Mouse (Mus musculus) erythroblast, embryonic 14.5 days (primary cell): Measurements from ENCODE around the gene F2r. TPM values are rescaled to one million over a fixed set of nuclear protein-coding genes. Genes with fewer than 3 reads are reported as not detected.
A peak's percentile ranks its signal among the peaks of the same experiment; 100 is the strongest.

Source experiments
- H3K27me3 ChIP-seq: 2 replicates; pipeline ENCODE4 v1.6.1; 2012; ENCODE audit warnings: inconsistent platforms; ENCODE audit not compliant: control insufficient read depth
- H3K36me3 ChIP-seq: 2 replicates; pipeline ENCODE4 v1.6.1; 2012; ENCODE audit warnings: mild to moderate bottlenecking, inconsistent platforms; ENCODE audit not compliant: control insufficient read depth
- H3K4me1 ChIP-seq: 2 replicates; pipeline ENCODE4 v1.6.1; 2012; ENCODE audit warnings: inconsistent platforms; ENCODE audit not compliant: control insufficient read depth
- H3K4me3 ChIP-seq: replicated peaks from 2 replicates; pipeline ENCODE3; 2012; ENCODE audit warnings: moderate library complexity, mild to moderate bottlenecking, inconsistent platforms
- H3K9me3 ChIP-seq: 2 replicates; pipeline ENCODE4 v1.6.1; 2012; ENCODE audit warnings: low read length, inconsistent platforms, mixed read lengths; ENCODE audit not compliant: control insufficient read depth
- GATA1 ChIP-seq: IDR thresholded peaks from 2 replicates; pipeline ENCODE4 v1.6.1; 2012; ENCODE audit warnings: low read length, inconsistent platforms, mixed read lengths
- TAL1 ChIP-seq: IDR thresholded peaks from 3 replicates; pipeline ENCODE4 v1.6.1; 2012; ENCODE audit warnings: low read length, inconsistent platforms, mixed read lengths
- polyA plus RNA-seq: library from polyadenylated mRNA; stranded (reverse); fragments of >175 nt; gene quantifications from 2 replicates; pipeline ENCODE4 v1.2.3, GENCODE M21; 2012

The F2r gene
- polyA plus RNA-seq = 0.43 and 0.76 TPM in 2 replicates

- TF ChIP-seq GATA1 = no peak
- no peak for TF ChIP-seq TAL1
- H3K9me3 ChIP-seq = no peaks in the 10 kb centered on the region
- H3K36me3 ChIP-seq = peaks cover 19% of the 10 kb centered on the region
- H3K27me3 ChIP-seq = peaks cover 20% of the 10 kb centered on the region
- H3K4me3 ChIP-seq = peak within 1 kb of the TSS; percentile 91
- H3K4me1 ChIP-seq = peaks cover 47% of the 10 kb centered on the region
These were observed at the start of gene F2r for GRCm38 (mm10) chr13:95618309-95618712. Gene F2r, minus strand, starts transcription at chr13:95618487.

- Histone ChIP-seq H3K27me3 (no peaks in the 10 kb centered on the region), H3K4me1 (peaks cover 29% of the 10 kb centered on the region), H3K4me3 (no peak overlapping the region), H3K36me3 (peaks cover 63% of the 10 kb centered on the region), H3K9me3 (peaks cover 25% of the 10 kb centered on the region)
- TF ChIP-seq TAL1 = no peak
- TF ChIP-seq GATA1 = no peak
These were observed 49.0 kb upstream of the F2r start for GRCm38 (mm10) chr13:95667260-95667659.

GRCm38 (mm10) chr13:95665644-95666356 lies 47.5 kb upstream of the F2r start:
- Histone ChIP-seq H3K4me3 (no peak overlapping the region), H3K9me3 (peaks cover 18% of the 10 kb centered on the region), H3K4me1 (peaks cover 16% of the 10 kb centered on the region), H3K36me3 (peaks cover 68% of the 10 kb centered on the region), H3K27me3 (no peaks in the 10 kb centered on the region)
- TF ChIP-seq GATA1 (no peak), TAL1 (no peak)

- Histone ChIP-seq H3K36me3 (peaks cover 72% of the 10 kb centered on the region), H3K4me1 (peaks cover 6% of the 10 kb centered on the region)
These were observed 45.5 kb upstream of the F2r start for GRCm38 (mm10) chr13:95663834-95664233.

GRCm38 (mm10) chr13:95659432-95659831 lies 41.1 kb upstream of the F2r start:
- Histone ChIP-seq H3K9me3 (0 out of 2 replicates have a peak, but pooled peaks cover 4% of the 10 kb centered on the region), H3K36me3 (peaks cover 70% of the 10 kb centered on the region), H3K4me1 (peaks cover 12% of the 10 kb centered on the region), H3K4me3 (no peak overlapping the region), H3K27me3 (no peaks in the 10 kb centered on the region)
- TF ChIP-seq GATA1 = no peak
- no peak for TF ChIP-seq TAL1

More at GRCm38 (mm10) chr13:95663834-95664233, 45.5 kb upstream of the F2r start:
- no peaks in the 10 kb centered on the region for H3K27me3 ChIP-seq
- no peak for TF ChIP-seq GATA1
- H3K9me3 ChIP-seq = peaks cover 6% of the 10 kb centered on the region; the same call in 1 of the 2 replicates
- no peak overlapping the region for H3K4me3 ChIP-seq

GRCm38 (mm10) chr13:95657171-95657570 lies 38.9 kb upstream of the F2r start:
- H3K9me3 ChIP-seq = 0 out of 2 replicates have a peak, but pooled peaks cover 1% of the 10 kb centered on the region
- no peak overlapping the region for H3K4me3 ChIP-seq
- TF ChIP-seq TAL1 (no peak), GATA1 (no peak)
- H3K4me1 ChIP-seq = peaks cover 14% of the 10 kb centered on the region
- H3K27me3 ChIP-seq = no peaks in the 10 kb centered on the region
- H3K36me3 ChIP-seq = peaks cover 55% of the 10 kb centered on the region

- peaks cover 14% of the 10 kb centered on the region for H3K4me1 ChIP-seq
- H3K9me3 ChIP-seq = no peaks in the 10 kb centered on the region
- TF ChIP-seq TAL1 (no peak), GATA1 (no peak)
- peaks cover 40% of the 10 kb centered on the region for H3K36me3 ChIP-seq
- no peak overlapping the region for H3K4me3 ChIP-seq
- H3K27me3 ChIP-seq = no peaks in the 10 kb centered on the region
These were observed 37.0 kb upstream of the F2r start for GRCm38 (mm10) chr13:95655284-95655683.

- H3K36me3 ChIP-seq = peaks cover 27% of the 10 kb centered on the region
- no peaks in the 10 kb centered on the region for H3K27me3 ChIP-seq
- H3K4me3 ChIP-seq = no peak overlapping the region
- no peaks in the 10 kb centered on the region for H3K9me3 ChIP-seq
- no peak for TF ChIP-seq TAL1
- no peak for TF ChIP-seq GATA1
- H3K4me1 ChIP-seq = peaks cover 14% of the 10 kb centered on the region
These were observed 35.4 kb upstream of the F2r start for GRCm38 (mm10) chr13:95653696-95654095.

GRCm38 (mm10) chr13:95651870-95652668 lies 33.8 kb upstream of the F2r start:
- Histone ChIP-seq H3K4me3 (no peak overlapping the region), H3K4me1 (peaks cover 7% of the 10 kb centered on the region), H3K27me3 (no peaks in the 10 kb centered on the region), H3K9me3 (no peaks in the 10 kb centered on the region), H3K36me3 (peaks cover 12% of the 10 kb centered on the region)
- no peak for TF ChIP-seq TAL1
- TF ChIP-seq GATA1 = no peak
